Mouse (Mus musculus) heart, adult 2 months (tissue): ENCODE measurements around the gene Ubxn4.

Experiments used
- CTCF ChIP-seq: fragments of 200-600 bp; IDR thresholded peaks from 2 replicates; pipeline ENCODE4 v1.8.1; 2022; ENCODE audit warnings: antibody characterized with exemption, mild to moderate bottlenecking, moderate library complexity
- POLR2A ChIP-seq: fragments of 200-500 bp; IDR thresholded peaks from 2 replicates; pipeline ENCODE4 v1.6.1; 2011; ENCODE audit warnings: mild to moderate bottlenecking, low read depth, low read length, control low read depth; ENCODE audit not compliant: insufficient read depth

DNA sequence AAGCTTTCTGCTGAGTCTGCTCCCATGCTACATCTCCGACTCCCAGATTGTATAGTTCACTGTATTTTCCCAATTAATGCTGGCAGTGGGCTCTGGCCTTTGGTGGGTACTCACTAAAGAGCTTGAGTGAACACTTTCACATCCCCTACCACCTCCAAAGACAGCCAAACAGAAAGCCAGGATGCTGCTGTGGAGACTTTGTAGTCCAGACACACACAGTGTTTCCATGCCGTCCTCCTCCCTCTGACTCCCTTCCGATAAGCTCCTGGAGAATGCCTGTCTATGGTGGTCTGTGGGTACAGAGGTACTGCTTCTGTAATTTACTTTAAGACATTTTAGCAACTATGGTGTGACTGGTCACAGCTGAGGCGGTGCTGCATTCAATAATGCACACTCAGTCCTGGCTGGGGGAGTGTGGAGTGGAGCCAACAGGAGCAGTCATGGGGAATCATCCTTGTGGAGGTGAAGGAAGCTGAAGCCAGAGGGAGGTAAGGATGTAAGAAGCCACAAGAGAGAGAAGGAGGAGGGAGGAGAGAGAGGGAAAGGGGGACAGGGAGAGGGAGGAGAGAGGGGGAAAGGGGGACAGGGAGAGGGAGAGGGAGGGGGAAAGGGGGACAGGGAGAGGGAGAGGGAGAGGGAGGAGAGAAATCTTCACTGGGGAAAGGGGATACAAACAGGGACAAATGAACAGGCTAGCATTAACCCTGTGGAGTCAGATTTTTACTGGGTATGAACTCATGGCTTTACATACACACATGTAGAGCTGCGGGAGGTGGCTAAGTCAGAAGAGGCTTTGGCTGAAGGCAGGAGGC is 52.2 kb downstream of the Ubxn4 start:
- TF ChIP-seq POLR2A: no peak
- TF ChIP-seq CTCF: no peak
